Mouse (Mus musculus): ENCODE measurements around the gene Cpsf7.
A peak's percentile ranks its signal among the peaks of the same experiment; 100 is the strongest.

Cpsf7 gene

GRCm38 (mm10) chr19:10560108-10560507 is 35.0 kb downstream of the Cpsf7 start:
- no peak for DNase-seq (ENCODE audit: low spot score)

- DNase-seq (ENCODE audit: low spot score), result peak; percentile 28
These were observed 36.7 kb downstream of the Cpsf7 start for GRCm38 (mm10) chr19:10561558-10562314.

GRCm38 (mm10) chr19:10562351-10562750 is 37.3 kb downstream of the Cpsf7 start:
- no peak for DNase-seq (ENCODE audit: low spot score)

- no peak for DNase-seq (ENCODE audit: low spot score)
These were observed 39.2 kb downstream of the Cpsf7 start for GRCm38 (mm10) chr19:10564278-10564677.

DNA sequence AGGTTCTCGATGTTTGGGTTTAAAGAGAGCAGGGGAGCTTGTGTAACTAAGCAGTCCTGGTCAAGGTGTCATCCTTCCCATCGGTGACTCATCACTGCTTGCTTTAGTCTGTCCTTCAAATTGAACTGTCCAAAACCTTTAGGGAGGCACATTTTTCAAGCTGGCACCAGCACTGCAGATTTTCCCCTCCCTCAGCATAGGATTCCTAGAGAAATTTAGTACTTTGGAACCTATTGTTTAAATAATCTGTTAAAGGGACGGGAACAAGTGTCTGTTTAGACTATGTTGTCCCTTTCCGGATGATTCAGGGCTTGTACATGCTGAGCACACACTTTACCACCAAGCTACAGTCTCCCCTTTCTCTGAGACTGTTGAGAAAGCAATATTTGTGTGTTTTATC is 40.2 kb downstream of the Cpsf7 start:
- no peak for DNase-seq (ENCODE audit: low spot score)

- DNase-seq (ENCODE audit: low spot score), result no peak
These were observed 44.6 kb downstream of the Cpsf7 start for GRCm38 (mm10) chr19:10569627-10570026.

DNA sequence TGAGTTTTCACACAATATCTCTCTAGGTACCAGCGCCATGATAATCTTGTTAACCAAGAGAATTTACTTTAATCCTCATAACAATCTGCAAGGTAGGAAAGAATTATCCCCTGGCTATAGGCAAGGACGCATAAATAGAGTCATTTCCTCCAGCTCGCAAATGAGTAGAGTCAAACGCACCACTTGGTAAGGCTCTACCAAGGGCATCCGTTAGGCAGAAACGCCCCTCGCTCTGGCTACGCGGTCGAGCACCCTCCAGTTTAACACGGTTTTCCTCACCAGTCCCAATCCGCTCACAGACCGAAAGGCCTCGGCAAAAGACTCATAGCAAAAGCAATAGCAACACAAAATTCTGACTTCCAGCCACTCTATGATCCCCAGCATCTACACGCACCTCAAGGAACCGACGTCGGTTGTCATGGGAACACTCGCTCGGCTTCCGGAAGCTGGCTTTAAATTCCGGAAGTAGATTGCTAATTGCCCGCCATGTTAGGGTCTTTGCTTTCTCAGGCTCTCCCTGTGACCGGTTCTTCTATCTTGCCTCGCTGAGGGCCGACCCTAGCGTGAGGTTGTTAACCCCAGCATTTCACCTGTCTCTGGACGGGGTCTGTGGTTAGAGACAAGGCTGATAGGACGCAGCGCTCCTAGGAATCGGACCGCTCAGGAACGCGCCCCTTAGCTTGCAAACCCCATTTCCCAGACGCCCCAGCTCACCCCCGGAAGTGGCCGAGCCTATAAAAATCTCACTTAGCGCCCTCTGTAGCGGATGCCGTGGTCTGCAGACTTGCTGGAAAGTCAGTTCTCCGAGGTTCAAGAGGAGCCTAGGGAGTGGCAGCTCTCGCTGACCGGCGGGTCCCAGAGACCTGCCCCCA is 51.9 kb downstream of the Cpsf7 start, which contains the start of the genes Cyb561a3 and Tmem138:
Cyb561a3 (plus strand) TSS at position 483 of the 872 bp plus-strand sequence.
Tmem138 (minus strand) TSS at position 673 of the 872 bp plus-strand sequence.
- DNase-seq (ENCODE audit: low spot score), result peak; percentile 86

DNA sequence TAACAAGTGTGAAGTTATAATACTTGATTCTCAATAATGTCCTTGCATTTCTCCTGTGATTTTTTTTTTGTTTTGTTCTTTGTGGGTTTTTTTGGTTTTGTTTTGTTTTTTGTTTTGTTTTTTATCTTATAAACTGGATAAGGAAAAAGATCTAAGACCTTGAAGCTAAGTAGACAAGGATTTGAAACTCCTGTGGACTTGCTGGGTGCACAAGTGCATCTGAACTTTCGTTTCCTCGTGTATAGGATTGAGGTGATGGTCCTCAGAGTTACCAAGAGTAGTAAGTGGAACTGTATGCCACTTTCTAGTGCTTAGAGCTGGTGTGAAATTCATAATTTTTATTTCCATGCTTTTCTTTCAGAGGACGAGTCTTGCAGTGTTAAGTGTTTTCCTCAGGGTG is 55.0 kb downstream of the Cpsf7 start:
- DNase-seq (ENCODE audit: low spot score), result no peak

- no peak for DNase-seq (ENCODE audit: low spot score)
These were observed 55.7 kb downstream of the Cpsf7 start for GRCm38 (mm10) chr19:10580761-10581160.

- no peak for DNase-seq (ENCODE audit: low spot score)
These were observed 56.9 kb downstream of the Cpsf7 start for GRCm38 (mm10) chr19:10581984-10582383.

DNA sequence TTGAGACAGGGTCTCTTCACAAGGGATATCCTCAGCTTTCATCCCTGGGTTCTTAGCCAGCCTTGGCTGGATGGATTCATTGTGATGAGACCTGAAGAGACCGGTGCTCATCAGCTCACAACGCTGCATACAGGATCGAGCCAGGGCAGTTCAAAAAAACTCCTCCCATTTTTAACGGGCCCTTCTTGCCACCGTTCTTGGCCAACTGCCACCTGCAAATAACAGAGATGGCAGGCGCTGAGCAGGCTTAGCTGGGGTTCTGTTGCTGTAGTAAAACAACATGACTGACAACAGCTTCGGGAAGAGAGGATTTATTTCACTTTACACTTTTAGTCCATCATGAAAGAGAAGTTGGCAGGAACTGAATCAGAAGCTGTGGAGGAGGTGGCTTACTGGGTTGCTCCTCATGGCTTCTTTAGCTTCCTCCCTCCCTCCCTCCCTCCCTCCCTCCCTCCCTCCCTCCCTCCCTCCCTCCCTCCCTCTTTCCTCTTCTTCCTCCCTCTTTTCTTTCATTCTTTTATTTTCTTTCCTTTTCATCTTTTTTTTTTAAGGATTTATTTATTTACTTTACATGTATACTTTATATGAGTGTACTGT is 58.6 kb downstream of the Cpsf7 start:
- DNase-seq (ENCODE audit: low spot score), result no peak

DNA sequence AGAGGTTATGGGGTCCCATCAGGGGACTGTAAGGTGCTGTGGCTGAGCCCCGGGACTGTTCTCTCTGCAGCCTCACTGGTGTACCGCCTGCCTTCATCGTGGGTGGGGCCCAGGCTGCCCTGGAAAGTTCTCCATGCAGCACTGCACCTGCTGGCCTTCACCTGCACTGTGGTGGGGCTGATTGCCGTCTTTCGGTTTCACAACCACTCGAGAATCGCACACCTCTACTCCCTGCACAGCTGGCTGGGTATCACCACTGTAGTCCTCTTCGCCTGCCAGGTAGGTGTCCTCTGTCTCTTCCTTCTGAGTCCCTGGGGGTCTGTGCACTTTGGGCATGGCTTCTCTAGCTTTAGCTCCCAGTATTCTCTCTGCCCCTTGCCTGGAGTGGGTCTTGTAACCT is 60.0 kb downstream of the Cpsf7 start:
- DNase-seq (ENCODE audit: low spot score), result no peak

GRCm38 (mm10) chr19:10587231-10587630 is 62.2 kb downstream of the Cpsf7 start:
- DNase-seq (ENCODE audit: low spot score), result no peak

GRCm38 (mm10) chr19:10589127-10589857 is 64.2 kb downstream of the Cpsf7 start:
- DNase-seq (ENCODE audit: low spot score), result no peak

DNA sequence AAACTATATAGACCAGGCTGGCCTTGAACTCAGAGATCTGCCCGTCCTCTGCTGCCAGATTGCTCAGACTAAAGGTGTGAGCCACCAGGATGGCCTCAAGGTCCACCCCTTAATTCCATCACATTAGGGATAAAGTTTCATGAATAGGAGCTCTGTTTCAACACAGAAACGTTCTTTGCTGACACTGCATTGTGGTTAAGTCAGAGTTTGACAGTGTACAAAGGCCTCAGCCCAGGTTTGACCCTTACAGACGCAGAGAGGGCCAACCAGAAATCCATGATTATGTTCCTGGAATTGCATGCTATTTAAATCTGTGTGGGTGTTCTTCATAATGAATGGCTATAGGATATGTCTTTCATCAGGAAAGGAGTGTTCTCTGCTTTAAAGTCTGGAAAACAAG is 65.2 kb downstream of the Cpsf7 start:
- no peak for DNase-seq (ENCODE audit: low spot score)

DNA sequence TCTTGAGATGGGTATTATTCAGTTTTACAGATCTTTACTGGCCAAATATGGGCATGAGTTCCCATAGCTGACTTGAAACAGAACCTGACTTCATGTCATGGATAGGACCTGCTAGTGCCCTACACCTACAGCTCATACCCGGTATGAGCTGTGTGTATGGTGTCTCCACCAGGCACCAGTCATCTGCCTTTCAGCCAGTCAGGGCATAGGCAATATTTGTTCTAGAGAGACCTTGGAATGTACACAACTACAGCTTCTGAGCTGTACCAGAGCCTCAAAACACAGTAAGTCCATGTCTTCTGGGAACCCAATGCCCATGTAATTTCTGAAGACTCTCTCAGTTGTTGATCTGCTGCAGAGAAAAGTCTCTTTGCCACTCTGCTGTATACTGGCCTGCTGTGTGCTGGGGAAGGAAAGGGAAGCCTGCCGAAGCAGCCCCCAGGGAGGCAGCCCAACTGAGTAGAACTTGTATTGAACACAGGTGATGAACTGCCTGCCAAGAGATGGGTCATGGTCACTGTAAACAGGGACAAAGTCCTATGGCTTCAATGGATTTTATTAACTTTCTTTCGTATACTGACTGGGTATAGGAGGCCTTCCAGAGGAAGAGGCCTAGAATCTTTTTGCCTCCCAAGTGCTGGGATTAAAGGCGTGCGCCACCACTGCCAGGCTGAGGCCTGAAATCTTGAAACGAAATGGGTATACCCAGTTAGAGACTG is 66.8 kb downstream of the Cpsf7 start:
- no peak for DNase-seq (ENCODE audit: low spot score)

All from ovary, adult 18-20 months (tissue).